Mouse (Mus musculus) stomach, postnatal 0 days (tissue): ENCODE results near the gene Ninj2. TPM values are rescaled to one million over a fixed set of nuclear protein-coding genes. Genes with fewer than 3 reads are reported as not detected.

Experiments
- ATAC-seq: fragments of 200-750 bp; cut with Nextera tagmentation; 2 replicates; pipeline ENCODE4 v1.8.0; 2017; ENCODE audit not compliant: low FRiP score, low TSS enrichment
- DNase-seq: peaks from one replicate; pipeline ENCODE4 v3.0.0-alpha.2; 2016; ENCODE audit warnings: low spot score
- H3K27ac ChIP-seq: fragments of 300-500 bp; sonication (generic); replicated peaks from 2 replicates; pipeline ENCODE4 v1.5.1; 2014; ENCODE audit warnings: mild to moderate bottlenecking, control low read depth
- H3K27me3 ChIP-seq: fragments of 300-500 bp; sonication (generic); 2 replicates; pipeline ENCODE4 v1.6.1; 2014; ENCODE audit warnings: low read length; ENCODE audit not compliant: control insufficient read depth, insufficient read depth
- H3K36me3 ChIP-seq: fragments of 300-500 bp; sonication (generic); 2 replicates; pipeline ENCODE4 v1.6.1; 2014; ENCODE audit warnings: low read length, mixed read lengths; ENCODE audit not compliant: control insufficient read depth, insufficient read depth
- H3K4me1 ChIP-seq: fragments of 300-500 bp; sonication (generic); replicated peaks from 2 replicates; pipeline ENCODE4 v1.6.1; 2014; ENCODE audit warnings: antibody characterized with exemption; ENCODE audit not compliant: control insufficient read depth, insufficient read depth
- H3K4me2 ChIP-seq: fragments of 300-500 bp; sonication (generic); replicated peaks from 2 replicates; pipeline ENCODE4 v1.6.1; 2014; ENCODE audit warnings: low read depth, mild to moderate bottlenecking, control low read depth, moderate library complexity
- H3K4me3 ChIP-seq: fragments of 300-500 bp; sonication (generic); 2 replicates; pipeline ENCODE4 v1.5.1; 2014; ENCODE audit warnings: low read depth, low read length, control low read depth
- H3K9ac ChIP-seq: fragments of 300-500 bp; sonication (generic); 2 replicates; pipeline ENCODE4 v1.6.1; 2014; ENCODE audit warnings: mild to moderate bottlenecking, low read length, control low read depth, mixed read lengths
- H3K9me3 ChIP-seq: fragments of 300-500 bp; sonication (generic); 2 replicates; pipeline ENCODE4 v1.6.1; 2016; ENCODE audit warnings: low read length; ENCODE audit not compliant: control insufficient read depth
- CTCF ChIP-seq: IDR thresholded peaks from 2 replicates; pipeline ENCODE4 v1.5.1; 2016; ENCODE audit warnings: antibody characterized with exemption, low read depth, mild to moderate bottlenecking, moderate library complexity
- EP300 ChIP-seq: optimal IDR thresholded peaks from 2 replicates; pipeline ENCODE3; 2016; ENCODE audit warnings: antibody characterized with exemption
- WGBS: fragments of 180-500 bp; shearing (Covaris S2); extraction: QIAGEN DNeasy Blood & Tissue Kit; methylation state at CpG from one replicate; pipeline ENCODE4 v1.1.7; 2014; 5-methylcytosine and 5-hydroxymethylcytosine counted together
- polyA plus RNA-seq: library from polyadenylated mRNA; unstranded; fragments of >200 nt; fragmentation: Nextera tagmentation; extraction: Ambion mirVana; gene quantifications from 2 replicates; pipeline ENCODE4 v1.2.1, GENCODE M21; 2015

The Ninj2 gene
- polyA plus RNA-seq, 1 experiment from 2014 or later, result not detected

- Histone ChIP-seq H3K27ac (no peak overlapping the region; the same call in 1 of the 2 replicates), H3K27me3 (no peaks in the 10 kb centered on the region), H3K4me2 (no peak overlapping the region), H3K9me3 (no peaks in the 10 kb centered on the region), H3K4me1 (peaks cover 2% of the 10 kb centered on the region; the same call in 1 of the 2 replicates), H3K36me3 (no peaks in the 10 kb centered on the region), H3K9ac (no peak overlapping the region), H3K4me3 (no peak overlapping the region)
- ATAC-seq, result peak; percentile 46; the same call in 1 of the 2 replicates
- WGBS, result 24% methylated on average over 7 of the region's 7 CpGs
- TF ChIP-seq EP300, result no peak
- no peak for TF ChIP-seq CTCF
- peak; percentile 27 for DNase-seq
These were observed 16.0 kb downstream of the Ninj2 start for GRCm38 (mm10) chr6:120109173-120109572.

- DNase-seq, result no peak
- Histone ChIP-seq H3K4me3 (no peak overlapping the region), H3K27ac (no peak overlapping the region; the same call in 1 of the 2 replicates), H3K4me1 (peaks cover 2% of the 10 kb centered on the region; the same call in 1 of the 2 replicates), H3K27me3 (no peaks in the 10 kb centered on the region), H3K9ac (no peak overlapping the region), H3K9me3 (no peaks in the 10 kb centered on the region), H3K4me2 (no peak overlapping the region), H3K36me3 (no peaks in the 10 kb centered on the region)
- no peak for ATAC-seq
- TF ChIP-seq EP300 (no peak), CTCF (no peak)
- WGBS, result 83% methylated on average over 5 of the region's 5 CpGs
These were observed 16.8 kb downstream of the Ninj2 start for GRCm38 (mm10) chr6:120109932-120110331.

- no peak for ATAC-seq
- H3K4me1 ChIP-seq, result peaks cover 2% of the 10 kb centered on the region; the same call in 1 of the 2 replicates
- no peak overlapping the region for H3K9ac ChIP-seq
- no peak overlapping the region for H3K27ac ChIP-seq
- no peaks in the 10 kb centered on the region for H3K36me3 ChIP-seq
- TF ChIP-seq EP300 (no peak), CTCF (no peak)
- H3K27me3 ChIP-seq, result no peaks in the 10 kb centered on the region
- no peak overlapping the region for H3K4me2 ChIP-seq
- no peaks in the 10 kb centered on the region for H3K9me3 ChIP-seq
- no peak overlapping the region for H3K4me3 ChIP-seq
- 78% methylated on average over 7 of the region's 7 CpGs for WGBS
- no peak for DNase-seq
These were observed 17.7 kb downstream of the Ninj2 start for GRCm38 (mm10) chr6:120110738-120111409.

- DNase-seq (no peak), ATAC-seq (no peak)
- no peak overlapping the region for H3K4me2 ChIP-seq
- H3K4me1 ChIP-seq, result peaks cover 2% of the 10 kb centered on the region; the same call in 1 of the 2 replicates
- TF ChIP-seq EP300, result no peak
- no peak for TF ChIP-seq CTCF
- no peaks in the 10 kb centered on the region for H3K36me3 ChIP-seq
- no peak overlapping the region for H3K27ac ChIP-seq
- H3K9me3 ChIP-seq, result no peaks in the 10 kb centered on the region
- H3K4me3 ChIP-seq, result no peak overlapping the region
- 89% methylated on average over 3 of the region's 3 CpGs for WGBS
- H3K27me3 ChIP-seq, result no peaks in the 10 kb centered on the region
- H3K9ac ChIP-seq, result no peak overlapping the region
These were observed 18.2 kb downstream of the Ninj2 start for GRCm38 (mm10) chr6:120111410-120111783.

- Histone ChIP-seq H3K4me3 (peak overlapping the region; percentile 20), H3K4me2 (peak overlapping the region; percentile 51), H3K27ac (peak overlapping the region; percentile 80), H3K9me3 (no peaks in the 10 kb centered on the region), H3K27me3 (no peaks in the 10 kb centered on the region), H3K4me1 (peaks cover 2% of the 10 kb centered on the region; the same call in 1 of the 2 replicates), H3K36me3 (no peaks in the 10 kb centered on the region), H3K9ac (peak overlapping the region; percentile 48; the same call in 1 of the 2 replicates)
- ATAC-seq (peak; percentile 87), DNase-seq (peak; percentile 76)
- TF ChIP-seq EP300 (no peak), CTCF (peak; percentile 40)
- 8% methylated on average over 16 of the region's 22 CpGs for WGBS
These were observed 19.0 kb downstream of the Ninj2 start for GRCm38 (mm10) chr6:120111984-120112803.

- Histone ChIP-seq H3K9me3 (no peaks in the 10 kb centered on the region), H3K36me3 (no peaks in the 10 kb centered on the region), H3K27me3 (no peaks in the 10 kb centered on the region), H3K4me3 (no peak overlapping the region), H3K4me1 (peaks cover 2% of the 10 kb centered on the region; the same call in 1 of the 2 replicates), H3K27ac (peak overlapping the region; percentile 74), H3K9ac (no peak overlapping the region), H3K4me2 (no peak overlapping the region)
- TF ChIP-seq EP300, result no peak
- TF ChIP-seq CTCF, result no peak
- ATAC-seq (no peak), DNase-seq (no peak)
- 83% methylated on average over 3 of the region's 3 CpGs for WGBS
These were observed 20.7 kb downstream of the Ninj2 start for GRCm38 (mm10) chr6:120113856-120114255.
